Mouse (Mus musculus): Measurements from ENCODE around the gene Kctd11.
"Not testable (repeated sequence)": the region's sequence is repeated elsewhere in the genome, so short reads cannot be mapped to it uniquely, and the experiment has no call there.

The Kctd11 gene

DNA sequence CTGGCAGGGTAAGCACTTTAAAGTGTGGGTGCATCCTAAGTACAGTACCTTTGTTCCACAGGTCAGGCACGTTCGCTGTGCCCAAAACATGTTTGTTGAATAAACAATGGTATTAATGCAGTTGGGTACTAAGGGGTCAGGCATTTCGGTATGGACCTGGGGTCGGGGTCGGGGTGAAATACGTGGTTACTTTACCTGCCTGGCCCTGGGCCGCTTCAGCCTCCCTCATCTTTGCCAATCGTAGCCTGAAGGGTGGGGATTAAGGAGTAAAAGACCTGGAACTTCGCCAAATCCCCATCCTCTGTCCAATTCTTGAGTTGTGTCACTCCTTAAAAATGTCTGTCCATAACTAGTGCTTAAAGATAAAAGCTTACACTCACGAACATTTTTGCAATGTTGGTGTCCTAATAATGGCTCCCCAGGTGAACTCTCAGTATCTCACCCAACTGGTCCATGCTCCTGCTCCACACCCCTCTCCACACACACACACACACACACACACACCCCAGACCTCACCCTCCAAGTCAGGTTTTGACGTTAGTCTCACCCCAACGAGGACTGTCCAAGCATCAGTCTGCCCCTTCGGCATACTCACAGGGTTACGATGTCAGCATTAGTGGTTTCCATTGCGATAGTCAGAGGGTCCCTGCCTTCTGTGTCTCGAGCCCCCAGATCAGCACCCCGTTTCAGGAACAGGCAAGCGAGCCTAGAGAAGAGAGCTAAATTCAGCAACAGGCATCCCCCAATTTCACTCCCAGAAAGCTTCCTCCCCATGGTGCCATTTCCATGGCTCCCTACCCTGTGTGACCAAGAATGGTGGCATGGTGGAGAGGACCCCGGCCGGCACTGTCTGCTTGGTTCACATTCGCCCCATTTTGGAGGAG is 823 bp upstream of the Kctd11 start:
- no peak for DNase-seq

DNA sequence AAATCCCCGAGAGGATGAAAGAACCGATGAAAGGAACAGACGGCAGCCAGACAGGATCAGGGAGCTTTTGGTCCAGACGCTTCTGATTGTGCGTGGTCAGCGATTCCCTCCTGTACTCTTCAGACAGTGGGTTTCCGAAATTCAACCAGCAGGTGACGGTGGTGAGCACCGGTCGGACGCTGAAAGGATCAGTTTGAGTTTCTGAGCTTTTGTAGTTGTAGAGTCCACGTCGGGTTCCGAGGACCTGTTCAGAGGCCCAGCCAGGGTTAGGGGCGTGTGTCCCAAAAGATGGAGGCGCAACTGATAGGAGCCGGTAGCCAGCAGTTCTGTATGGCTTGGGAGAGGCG is 727 bp downstream of the Kctd11 start:
- DNase-seq, result peak; percentile 89

DNA sequence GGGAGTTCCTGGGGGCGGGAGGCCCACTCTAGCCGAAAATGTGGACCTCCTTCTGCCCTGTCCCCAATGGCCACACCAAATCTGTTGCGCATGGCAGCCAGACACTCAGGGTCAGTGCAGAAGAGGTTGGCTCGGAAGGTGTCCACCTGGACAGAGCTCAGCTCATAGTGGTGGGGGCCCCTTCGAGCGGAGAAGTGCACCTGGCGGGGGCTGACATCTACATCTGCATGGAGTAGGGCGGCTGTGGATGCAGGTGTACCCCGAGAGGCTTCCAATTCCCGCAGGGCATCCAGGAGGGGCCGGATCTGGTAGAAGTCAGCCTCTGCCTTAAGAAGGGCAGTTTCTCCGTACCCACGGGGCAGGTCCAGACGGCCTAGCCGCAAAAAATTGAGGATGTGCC is 1.5 kb downstream of the Kctd11 start:
- no peak for DNase-seq

DNA sequence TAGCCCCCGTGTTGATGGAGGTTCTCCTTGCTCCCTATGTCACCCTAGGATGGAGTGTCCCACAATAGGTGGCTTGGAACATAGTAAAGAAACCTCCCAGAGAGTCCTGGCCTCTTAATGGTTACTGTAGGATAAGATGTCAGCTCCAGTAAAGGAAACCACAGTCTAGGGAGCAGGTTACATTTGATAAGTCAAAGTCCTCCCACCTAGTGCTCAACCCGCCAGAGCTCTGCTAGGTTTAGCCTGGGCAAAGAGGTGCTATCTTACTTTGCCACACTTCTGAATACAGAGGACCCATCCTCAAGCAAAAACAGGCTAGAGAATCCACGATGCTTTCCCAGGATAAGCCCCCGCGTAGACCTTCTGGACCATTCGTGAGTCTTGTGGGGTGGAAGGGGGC is 2.3 kb downstream of the Kctd11 start:
- no peak for DNase-seq

DNA sequence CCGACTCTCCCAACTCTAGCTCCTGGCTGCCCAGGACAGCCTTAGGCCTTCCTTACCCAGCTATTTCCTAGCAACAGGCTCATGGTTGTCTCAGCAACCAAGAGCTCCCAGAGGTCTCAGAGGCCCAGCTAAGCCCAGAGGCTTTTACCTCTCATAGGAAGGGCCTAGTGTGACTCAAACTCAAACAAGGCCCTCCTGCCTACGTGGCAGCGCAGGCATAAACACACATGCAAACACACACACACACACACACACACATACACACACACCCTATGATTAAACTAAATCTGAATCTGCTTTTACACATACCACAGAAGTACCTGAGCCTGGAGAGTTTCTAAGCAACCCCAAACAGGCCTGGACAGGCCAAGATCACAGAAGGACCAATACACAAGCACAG is 2.8 kb downstream of the Kctd11 start:
- no peak for DNase-seq

DNA sequence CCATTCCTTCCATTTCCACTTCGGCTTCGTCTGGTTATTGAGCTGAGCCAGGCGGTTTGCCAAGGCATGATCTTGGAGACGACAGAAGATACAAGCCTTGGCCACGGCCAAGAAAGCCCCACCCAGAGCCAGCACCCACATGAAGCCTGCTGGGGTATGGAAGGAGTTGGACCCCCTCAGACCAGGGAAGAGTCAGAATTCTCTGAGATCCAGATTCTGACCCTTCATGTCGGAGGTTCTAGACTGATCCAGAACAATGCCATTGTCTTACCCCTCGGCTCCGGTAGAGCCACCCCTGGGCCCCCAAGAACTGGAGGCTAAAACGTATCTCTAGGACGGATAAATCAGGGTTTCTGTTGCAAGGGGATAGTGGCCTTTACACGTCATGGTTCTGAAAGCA is 3.3 kb downstream of the Kctd11 start, which contains the start of gene Tmem95:
TSS of gene Tmem95 (minus strand) at position 141 of the 400 bp plus-strand sequence.
- no peak for DNase-seq

DNA sequence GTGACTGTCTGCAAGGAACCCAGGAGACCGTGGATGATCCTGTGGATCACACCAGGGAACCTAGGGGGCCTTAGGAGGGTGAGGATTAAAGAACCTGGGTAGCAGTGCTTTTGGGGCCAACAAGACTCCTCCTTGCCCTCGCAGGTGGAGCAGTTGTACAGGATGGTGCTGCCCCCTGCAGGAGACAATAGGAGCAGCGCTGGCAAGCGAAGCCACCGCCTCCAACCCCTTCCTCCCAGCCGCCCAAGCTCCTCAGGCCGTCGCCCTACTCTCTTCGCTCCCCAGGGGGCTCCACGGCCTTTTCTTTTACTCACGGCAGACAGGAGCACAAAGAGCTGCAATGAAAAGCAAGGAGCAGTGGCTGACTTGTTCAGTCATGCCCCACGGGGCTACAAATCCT is 4.3 kb downstream of the Kctd11 start:
- DNase-seq, result peak; percentile 90

DNA sequence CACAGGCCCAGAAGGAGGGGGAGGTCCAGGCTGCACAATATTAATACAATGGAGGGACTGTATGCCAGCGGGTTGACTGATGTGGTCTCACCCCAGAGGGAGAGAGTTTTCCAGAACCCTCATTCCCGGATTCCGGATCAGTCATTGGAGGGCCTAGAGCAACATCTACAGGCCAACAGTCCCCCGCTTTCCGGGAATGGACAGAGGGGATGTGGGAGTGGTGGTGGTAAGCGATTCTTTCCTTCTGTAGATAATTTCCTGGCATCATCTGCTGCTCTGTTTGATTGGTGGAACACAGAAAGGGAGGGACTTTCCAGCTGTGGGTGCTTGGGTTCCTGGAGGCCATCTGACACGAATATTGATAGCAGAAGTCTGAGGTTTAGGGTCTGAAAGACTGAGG is 5.0 kb downstream of the Kctd11 start:
- no peak for DNase-seq

DNA sequence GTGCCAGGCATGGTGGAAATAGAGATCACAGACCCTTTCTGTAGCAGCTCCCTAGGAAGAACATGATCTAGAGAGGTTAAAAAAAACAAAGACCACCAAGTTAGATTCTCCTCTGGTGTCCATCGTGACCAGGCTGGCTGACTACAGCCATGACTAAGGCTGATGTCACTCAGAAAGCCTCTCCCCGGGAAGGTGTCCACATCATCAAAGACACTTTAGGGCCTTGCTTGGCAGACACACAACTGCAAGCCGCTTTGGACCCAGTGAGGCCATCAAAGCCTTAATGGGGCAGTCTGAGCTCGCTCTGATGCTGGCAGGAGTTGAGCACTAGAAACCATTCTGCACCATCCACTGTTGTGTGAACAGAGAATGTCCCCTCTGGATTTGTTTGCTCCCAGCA is 8.8 kb downstream of the Kctd11 start:
- DNase-seq, result no peak

DNA sequence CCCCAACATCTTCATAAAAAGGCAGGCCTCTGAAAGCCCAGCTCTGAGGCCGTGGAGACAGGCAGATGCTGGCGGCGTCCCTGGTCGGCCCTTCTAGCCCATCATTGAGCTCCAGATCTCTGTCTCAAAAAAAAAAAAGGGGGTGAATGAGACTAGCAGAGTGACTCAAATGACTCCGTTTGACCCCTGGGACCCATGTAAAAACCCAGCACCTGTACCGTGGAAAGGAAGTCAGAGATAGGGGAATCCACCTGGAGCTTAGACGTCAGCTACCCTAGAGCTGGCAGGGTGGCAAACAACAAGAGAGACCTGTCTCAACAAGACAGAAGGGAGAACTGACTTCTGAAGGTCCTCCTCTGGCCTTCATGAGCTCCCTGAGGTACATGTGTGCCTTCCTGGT is 9.4 kb downstream of the Kctd11 start:
- DNase-seq, result no peak

DNA sequence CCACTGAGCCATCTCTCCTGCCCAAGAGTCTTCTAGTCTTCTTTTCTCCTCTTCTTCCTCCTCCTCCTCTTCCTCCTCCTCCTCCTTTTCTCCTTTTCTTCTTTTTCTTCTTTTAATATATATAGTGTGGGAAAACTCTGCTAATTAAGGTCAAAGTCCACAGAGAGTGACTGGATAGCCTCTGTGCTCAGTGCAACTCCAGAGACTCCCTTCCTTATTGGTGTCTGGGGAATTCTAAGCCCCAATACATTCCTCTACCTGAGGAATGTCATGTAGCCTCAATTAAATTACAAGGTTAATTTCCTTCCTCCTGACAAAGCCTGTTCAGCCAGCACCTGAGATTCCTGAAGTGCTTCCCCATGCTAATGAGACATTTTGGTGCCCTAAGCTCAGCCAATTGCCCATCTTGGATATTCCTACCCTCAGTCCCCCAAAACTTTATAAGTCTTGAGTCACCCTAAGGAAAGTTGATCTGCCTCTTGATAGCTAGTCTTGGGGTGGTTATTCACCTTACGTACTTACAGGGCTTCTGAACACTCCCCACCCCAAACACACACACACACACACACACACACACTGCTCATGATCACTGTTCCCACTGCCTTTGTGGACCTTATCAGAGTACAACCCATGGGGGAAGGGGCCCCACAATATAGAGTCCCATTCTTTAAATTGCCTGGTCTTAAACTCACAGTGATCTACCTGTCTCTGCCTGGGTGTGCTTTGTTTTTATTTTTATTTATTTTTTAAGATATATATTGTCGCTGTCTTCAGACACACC is 10.7 kb downstream of the Kctd11 start:
- DNase-seq, result no peak

DNA sequence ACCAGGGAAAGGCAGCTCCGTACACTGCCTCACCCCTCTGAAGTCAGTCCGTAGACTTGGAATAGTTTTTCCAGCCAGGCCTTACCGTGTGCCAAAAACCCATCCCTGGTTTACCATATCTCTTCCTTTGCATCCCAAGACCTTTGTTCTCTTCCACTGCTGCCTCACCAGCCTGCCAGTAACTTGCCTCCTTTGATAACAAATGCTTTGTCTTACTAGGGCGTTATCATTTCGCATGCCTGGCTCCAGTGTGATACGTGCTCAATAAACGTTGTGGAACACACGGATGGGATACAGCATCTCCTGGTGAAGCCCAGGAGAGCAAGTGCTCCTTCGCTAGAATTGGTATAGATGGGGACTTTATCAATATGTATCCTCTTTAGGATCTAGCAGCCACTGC is 13.9 kb downstream of the Kctd11 start:
- no peak for DNase-seq

DNA sequence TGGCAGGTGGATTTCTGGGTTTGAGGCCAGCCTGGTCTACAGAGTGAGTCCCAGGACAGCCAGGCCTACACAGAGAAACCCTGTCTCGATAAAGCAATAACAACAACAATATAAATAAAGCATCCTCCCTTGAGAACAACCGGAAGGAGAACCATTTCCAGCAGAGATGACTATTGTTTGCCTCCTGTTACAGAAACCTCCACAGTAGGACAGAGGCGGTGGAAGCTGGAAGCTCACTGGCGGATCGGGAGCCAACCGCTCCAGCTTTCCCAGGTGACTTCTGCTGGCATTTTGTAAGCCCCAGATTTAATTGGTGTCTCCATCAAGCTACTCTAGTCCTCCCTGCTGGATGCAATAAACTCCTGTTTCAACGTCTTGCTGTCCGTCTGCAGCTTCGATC is 15.6 kb downstream of the Kctd11 start:
- no peak for DNase-seq

DNA sequence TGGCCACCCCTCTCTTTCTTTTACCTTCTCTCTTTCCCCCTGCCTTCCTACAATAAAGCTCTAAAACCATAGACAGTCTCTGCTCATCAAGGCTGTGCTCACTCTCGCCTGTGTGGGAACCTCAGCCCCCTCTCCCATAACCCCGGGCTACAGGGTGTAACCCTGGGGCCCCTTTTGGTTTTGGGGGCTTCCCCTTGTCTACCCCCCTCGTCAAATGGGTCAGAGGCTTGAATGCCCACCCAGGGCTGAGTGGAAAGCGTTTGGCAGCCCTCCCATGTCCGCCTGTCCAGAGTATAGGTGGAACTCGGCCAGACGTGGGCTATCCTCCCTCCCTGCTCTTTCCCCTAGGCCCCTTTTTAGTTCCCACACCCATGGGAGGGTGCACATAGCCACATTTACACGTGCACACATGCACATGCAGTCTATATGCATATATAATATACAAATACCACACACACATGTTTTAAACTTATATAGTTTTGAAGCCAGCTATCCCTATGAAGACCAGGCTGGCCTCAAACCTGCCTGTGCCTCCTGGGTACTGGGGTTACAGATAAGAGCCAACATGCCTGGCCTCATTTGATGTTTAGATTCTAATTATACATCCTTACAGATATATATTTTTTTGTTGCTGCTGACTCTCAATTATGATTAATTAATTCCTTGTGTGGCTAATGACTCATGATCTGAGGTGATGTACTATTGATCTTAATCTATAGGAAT is 16.9 kb downstream of the Kctd11 start:
- no peak for DNase-seq

DNA sequence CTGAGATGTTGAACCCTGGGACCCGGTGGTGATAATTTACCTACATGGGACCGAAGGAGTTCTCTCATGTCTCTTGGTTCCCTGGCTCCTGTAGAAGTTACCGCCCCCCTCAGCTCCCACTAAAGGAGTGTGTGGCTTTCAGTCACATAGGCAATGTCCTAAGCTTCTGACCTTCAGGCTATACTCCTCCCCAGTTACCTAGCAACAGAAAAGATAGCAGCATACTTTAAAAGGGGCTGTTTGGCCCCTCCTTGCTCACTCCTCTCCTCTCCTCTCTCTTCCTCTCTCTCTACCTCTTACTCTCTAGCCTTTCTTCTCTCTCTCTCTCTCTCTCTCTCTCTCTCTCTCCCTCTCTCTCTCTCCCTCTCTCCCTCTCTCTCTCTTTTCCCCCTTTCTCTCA is 17.5 kb downstream of the Kctd11 start:
- not testable (repeated sequence) for DNase-seq

DNA sequence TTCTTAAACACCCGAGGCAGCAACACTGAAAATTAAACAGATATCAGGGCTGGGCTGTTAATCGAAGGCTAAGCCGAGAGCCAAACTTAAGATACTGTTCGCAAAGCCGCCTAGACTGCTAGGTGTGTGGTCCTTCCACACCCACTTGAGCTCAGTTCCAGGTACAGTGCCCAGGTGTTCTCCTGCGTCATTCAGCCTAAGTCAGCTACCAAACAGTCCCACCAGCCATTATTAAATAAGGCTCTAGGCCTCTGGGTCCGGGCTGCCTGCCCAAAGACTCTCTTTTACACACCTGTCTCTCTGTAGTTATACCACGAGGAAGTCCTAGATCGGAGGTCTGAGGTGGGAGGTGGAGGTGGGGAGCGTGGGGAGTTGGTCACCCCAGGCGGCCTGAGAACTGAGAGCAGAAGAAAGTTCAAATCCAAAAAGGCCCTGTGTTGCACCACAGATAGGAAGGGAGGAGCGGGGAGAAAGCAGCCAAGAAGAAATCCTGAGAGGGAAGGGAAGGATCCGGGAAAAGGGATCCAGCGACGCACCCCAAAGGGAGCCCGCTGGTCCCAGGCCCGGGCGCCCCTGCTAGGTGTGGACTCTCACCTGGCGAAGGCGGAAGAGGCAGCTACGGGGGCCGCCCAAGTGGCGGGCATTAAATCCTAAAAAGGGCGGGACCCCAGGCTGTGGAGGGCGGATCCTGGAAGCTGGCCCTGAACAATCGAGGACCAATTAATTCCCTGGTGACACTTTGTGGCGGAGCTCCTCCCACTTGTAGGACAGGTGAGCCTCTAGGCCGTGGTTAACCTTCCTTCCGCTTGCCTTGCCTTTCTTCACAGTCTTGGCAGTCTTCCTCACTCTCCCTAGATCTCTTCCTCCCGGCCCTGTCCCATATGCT is 22.9 kb downstream of the Kctd11 start, which contains the start of gene Tnk1:
TSS of gene Tnk1 (minus strand) at position 618 of the 886 bp plus-strand sequence.
- no peak for DNase-seq

DNA sequence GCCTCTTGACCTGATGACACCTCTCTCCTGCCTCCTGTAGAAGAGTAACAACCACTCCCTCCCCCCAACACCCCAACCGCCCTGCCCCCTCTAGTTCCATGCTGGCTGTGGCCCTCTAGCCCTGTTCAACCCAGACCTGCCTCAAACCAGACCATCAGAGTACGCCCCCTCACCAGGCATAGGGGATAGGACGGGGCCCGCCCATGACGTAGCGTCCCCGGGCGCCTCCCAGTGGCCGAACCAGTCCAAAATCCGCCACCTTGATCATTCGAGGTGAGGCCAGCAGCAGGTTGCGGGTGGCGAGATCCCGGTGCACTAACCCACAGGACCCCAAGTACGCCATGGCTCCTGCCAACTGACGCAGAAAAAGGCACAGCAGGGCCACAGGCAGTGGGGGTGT is 25.9 kb downstream of the Kctd11 start:
- peak; percentile 74 for DNase-seq

DNA sequence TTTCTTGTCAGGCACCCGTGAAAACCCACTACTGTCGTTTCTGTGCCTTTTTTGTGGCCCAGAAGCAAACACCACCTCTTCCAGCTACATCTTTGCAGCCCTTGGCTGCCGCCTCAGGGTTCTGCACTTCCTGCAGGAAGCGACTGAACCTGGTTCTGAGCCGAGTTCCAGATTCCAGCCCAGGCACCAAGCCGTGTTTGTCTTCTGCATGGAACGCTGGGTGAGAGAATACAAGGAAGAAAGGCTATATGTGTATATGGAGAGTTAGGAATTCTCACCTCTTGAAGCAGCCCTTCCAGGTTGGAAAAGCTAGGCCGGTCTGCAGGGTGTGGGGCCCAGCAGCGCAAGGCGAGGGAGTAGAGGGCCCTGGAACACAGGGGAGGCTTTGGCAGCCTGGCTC is 26.5 kb downstream of the Kctd11 start:
- DNase-seq, result no peak

DNA sequence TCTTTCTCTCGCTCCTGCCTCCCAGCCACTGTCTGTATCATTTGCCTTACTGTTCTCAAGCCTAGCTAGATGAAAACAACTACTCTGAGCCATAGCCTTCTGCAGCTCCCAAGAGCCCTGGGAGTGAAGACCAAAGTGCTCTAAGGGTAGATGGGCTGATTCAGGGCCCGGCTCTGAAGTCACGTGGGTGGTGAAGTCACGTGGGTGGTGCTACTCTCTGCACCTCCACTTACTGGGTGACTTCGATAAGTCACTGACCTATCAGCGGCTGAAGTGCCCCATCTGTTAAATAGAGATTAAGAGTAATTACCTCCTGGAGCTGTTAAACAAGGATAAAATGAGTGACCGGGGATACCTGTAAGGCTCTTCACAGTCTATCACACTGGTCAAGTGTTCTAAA is 27.2 kb downstream of the Kctd11 start:
- DNase-seq, result peak; percentile 25

DNA sequence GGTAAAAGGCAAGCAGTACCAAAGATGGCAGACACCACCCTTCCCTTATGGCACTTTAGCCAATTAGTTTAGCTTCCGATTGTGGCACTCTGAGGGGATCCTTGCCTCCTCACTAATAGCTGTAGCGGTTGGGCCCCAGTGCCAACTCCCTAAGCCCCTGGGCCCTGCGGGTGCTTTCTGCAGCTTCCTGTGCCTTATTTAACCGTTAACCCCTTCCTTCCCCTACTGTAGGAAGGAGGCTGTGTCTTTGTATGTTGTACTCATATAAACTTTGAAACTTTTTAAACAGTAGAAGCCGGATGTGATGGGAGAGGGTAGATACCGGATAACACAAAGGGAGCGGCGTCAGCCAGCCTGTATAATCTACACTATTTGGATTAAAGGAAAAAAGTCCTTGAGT is 30.5 kb downstream of the Kctd11 start:
- DNase-seq, result no peak

DNA sequence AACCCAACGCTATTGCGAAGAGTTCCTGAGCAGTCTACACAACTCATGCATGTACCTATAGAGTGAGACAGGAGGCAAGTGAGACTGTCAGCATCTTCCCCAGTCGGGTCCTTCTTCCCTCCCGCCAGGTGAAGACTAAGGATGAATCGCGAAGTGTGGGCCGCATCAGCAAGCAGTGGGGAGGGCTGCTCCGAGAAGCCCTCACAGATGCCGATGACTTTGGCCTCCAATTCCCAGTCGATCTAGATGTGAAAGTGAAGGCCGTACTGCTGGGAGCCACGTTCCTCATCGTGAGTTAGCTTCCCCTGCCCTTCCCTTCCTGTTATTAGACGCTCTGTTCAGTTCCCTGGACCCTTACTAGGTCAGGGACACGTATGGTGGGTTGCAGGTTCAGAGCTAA is 31.3 kb downstream of the Kctd11 start:
- DNase-seq, result no peak

DNA sequence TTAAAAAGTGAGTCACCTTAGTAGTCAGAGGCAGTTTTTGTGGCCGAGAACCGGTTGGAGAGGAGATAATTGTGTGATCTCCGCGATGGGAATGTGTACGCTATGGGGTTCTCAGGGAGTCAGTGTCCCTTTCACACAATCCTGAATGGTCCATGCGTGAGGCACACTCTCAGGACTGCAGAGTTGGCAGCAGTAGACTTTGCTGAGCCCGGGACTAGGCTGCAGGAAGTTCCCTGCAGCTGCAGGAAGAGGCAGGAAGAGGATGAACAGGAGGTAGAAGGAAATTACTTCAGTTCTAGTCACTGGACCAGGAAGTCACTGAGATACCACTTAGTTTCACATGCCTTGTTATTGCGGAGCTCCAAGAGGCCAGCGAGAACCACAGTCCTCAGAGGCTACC is 32.1 kb downstream of the Kctd11 start:
- no peak for DNase-seq

DNA sequence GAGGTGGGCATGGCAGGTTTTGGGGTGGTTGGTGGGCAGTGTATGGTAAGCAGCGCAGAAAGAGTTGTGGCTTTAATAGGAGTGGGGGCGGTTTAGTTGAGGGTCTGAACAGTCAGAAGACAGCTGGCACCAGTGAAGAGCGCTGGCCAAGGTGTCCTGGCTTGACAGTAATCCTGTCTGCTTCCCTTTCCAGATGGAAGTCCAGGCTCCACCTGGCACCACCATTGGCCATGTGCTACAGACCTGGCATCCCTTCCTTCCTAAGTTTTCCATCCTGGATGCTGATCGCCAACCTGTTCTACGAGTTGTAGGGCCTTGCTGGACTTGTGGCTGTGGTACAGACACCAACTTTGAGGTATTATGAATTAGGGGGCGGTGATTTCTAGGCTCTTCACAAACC is 33.2 kb downstream of the Kctd11 start:
- no peak for DNase-seq

Measured in embryo, embryonic 11 days (tissue).